Mouse (Mus musculus) liver, postnatal 0 days (tissue): ENCODE measurements at regions not wholly inside any gene's neighbourhood (a gene's known extent, or its start where the extent isn't known, plus 50 kb on each side); places are given as distances from the start of the nearest gene placed in this dataset.

Experiments
- ATAC-seq: fragments of 200-750 bp; cut with Nextera tagmentation; 2 replicates; pipeline ENCODE4 v1.8.0; 2017; ENCODE audit warnings: mild to moderate bottlenecking, moderate library complexity
- DNase-seq: peaks from one replicate; pipeline ENCODE4 v3.0.0-alpha.2; 2016
- H3K27ac ChIP-seq: fragments of 300-500 bp; sonication (generic); 2 replicates; pipeline ENCODE4 v1.5.1; 2014; ENCODE audit warnings: antibody characterized with exemption, moderate library complexity, mild to moderate bottlenecking, low read depth
- H3K27me3 ChIP-seq: fragments of 300-500 bp; sonication (generic); 2 replicates; pipeline ENCODE4 v1.6.1; 2014; ENCODE audit warnings: low read length, control low read depth, mixed read lengths; ENCODE audit not compliant: insufficient read depth
- H3K36me3 ChIP-seq: fragments of 300-500 bp; sonication (generic); replicated peaks from 2 replicates; pipeline ENCODE4 v1.6.1; 2014; ENCODE audit warnings: mild to moderate bottlenecking, control low read depth, low read length, moderate library complexity, mixed read lengths; ENCODE audit not compliant: insufficient read depth
- H3K4me1 ChIP-seq: fragments of 300-500 bp; sonication (generic); 2 replicates; pipeline ENCODE4 v1.6.1; 2014; ENCODE audit warnings: antibody characterized with exemption, mild to moderate bottlenecking, control low read depth; ENCODE audit not compliant: insufficient read depth
- H3K4me2 ChIP-seq: fragments of 300-500 bp; sonication (generic); 2 replicates; pipeline ENCODE4 v1.6.1; 2014; ENCODE audit warnings: low read depth, mild to moderate bottlenecking, low read length, moderate library complexity, mixed read lengths
- H3K4me3 ChIP-seq: fragments of 300-500 bp; sonication (generic); 2 replicates; pipeline ENCODE4 v1.5.1; 2014; ENCODE audit warnings: low read depth, low read length
- H3K9ac ChIP-seq: fragments of 300-500 bp; sonication (generic); replicated peaks from 2 replicates; pipeline ENCODE4 v1.6.1; 2014; ENCODE audit warnings: mild to moderate bottlenecking, moderate library complexity
- H3K9me3 ChIP-seq: fragments of 300-500 bp; sonication (generic); 2 replicates; pipeline ENCODE4 v1.6.1; 2016; ENCODE audit warnings: mild to moderate bottlenecking, control low read depth, low read length, mixed read lengths
- CTCF ChIP-seq: sonication (generic); IDR thresholded peaks from 2 replicates; pipeline ENCODE4 v1.5.1; 2016; ENCODE audit warnings: antibody characterized with exemption, low read depth
- EP300 ChIP-seq: IDR thresholded peaks from 2 replicates; pipeline ENCODE4 v1.6.1; 2016; ENCODE audit warnings: antibody characterized with exemption, low read depth, mild to moderate bottlenecking
- WGBS: fragments of 180-500 bp; shearing (Covaris S2); extraction: QIAGEN DNeasy Blood & Tissue Kit; methylation state at CpG from one replicate; pipeline ENCODE4 v1.1.7; 2014; ENCODE audit not compliant: insufficient replicate concordance; 5-methylcytosine and 5-hydroxymethylcytosine counted together

GRCm38 (mm10) chr3:109224526-109224925 is 101.6 kb downstream of the Slc25a24 start:
- no peak for TF ChIP-seq CTCF
- TF ChIP-seq EP300, result no peak
- Histone ChIP-seq H3K9ac (no peak overlapping the region), H3K27ac (no peak overlapping the region), H3K9me3 (no peaks in the 10 kb centered on the region), H3K4me2 (no peak overlapping the region), H3K27me3 (no peaks in the 10 kb centered on the region), H3K4me3 (no peak overlapping the region), H3K36me3 (no peaks in the 10 kb centered on the region), H3K4me1 (no peaks in the 10 kb centered on the region)
- no peak for ATAC-seq
- WGBS, result 64% methylated on average over 3 of the region's 3 CpGs
- DNase-seq, result no peak

GRCm38 (mm10) chr3:109234275-109234674 is 106.2 kb upstream of the Vav3 start:
- ATAC-seq, result no peak
- no peak overlapping the region for H3K4me3 ChIP-seq
- no peak overlapping the region for H3K27ac ChIP-seq
- DNase-seq, result no peak
- no peaks in the 10 kb centered on the region for H3K36me3 ChIP-seq
- H3K9ac ChIP-seq, result no peak overlapping the region
- 59% methylated on average over 4 of the region's 4 CpGs for WGBS
- H3K9me3 ChIP-seq, result no peaks in the 10 kb centered on the region
- no peak overlapping the region for H3K4me2 ChIP-seq
- TF ChIP-seq CTCF, result no peak
- TF ChIP-seq EP300, result no peak
- no peaks in the 10 kb centered on the region for H3K27me3 ChIP-seq
- H3K4me1 ChIP-seq, result no peaks in the 10 kb centered on the region

- 51% methylated on average over 5 of the region's 5 CpGs for WGBS
- no peaks in the 10 kb centered on the region for H3K9me3 ChIP-seq
- no peaks in the 10 kb centered on the region for H3K36me3 ChIP-seq
- no peak for DNase-seq
- no peak overlapping the region for H3K9ac ChIP-seq
- no peaks in the 10 kb centered on the region for H3K4me1 ChIP-seq
- H3K4me2 ChIP-seq, result no peak overlapping the region
- ATAC-seq, result no peak
- H3K4me3 ChIP-seq, result no peak overlapping the region
- H3K27ac ChIP-seq, result no peak overlapping the region
- no peak for TF ChIP-seq CTCF
- TF ChIP-seq EP300, result no peak
- no peaks in the 10 kb centered on the region for H3K27me3 ChIP-seq
Measured at GRCm38 (mm10) chr3:109236918-109237317, 103.5 kb upstream of the Vav3 start.

GRCm38 (mm10) chr3:109243491-109243890 is 97.0 kb upstream of the Vav3 start:
- TF ChIP-seq EP300 (no peak), CTCF (no peak)
- H3K4me1 ChIP-seq, result no peaks in the 10 kb centered on the region
- ATAC-seq (no peak), DNase-seq (no peak)
- no peak overlapping the region for H3K27ac ChIP-seq
- H3K4me2 ChIP-seq, result no peak overlapping the region
- H3K9me3 ChIP-seq, result no peaks in the 10 kb centered on the region
- no peak overlapping the region for H3K4me3 ChIP-seq
- no peaks in the 10 kb centered on the region for H3K27me3 ChIP-seq
- H3K36me3 ChIP-seq, result no peaks in the 10 kb centered on the region
- H3K9ac ChIP-seq, result no peak overlapping the region
- 85% methylated on average over 1 of the region's 1 CpGs for WGBS

- Histone ChIP-seq H3K4me3 (no peak overlapping the region), H3K27me3 (no peaks in the 10 kb centered on the region), H3K36me3 (no peaks in the 10 kb centered on the region), H3K9ac (no peak overlapping the region), H3K4me2 (no peak overlapping the region), H3K27ac (no peak overlapping the region), H3K9me3 (no peaks in the 10 kb centered on the region), H3K4me1 (no peaks in the 10 kb centered on the region; the same call in 1 of the 2 replicates)
- DNase-seq, result no peak
- TF ChIP-seq CTCF (no peak), EP300 (no peak)
- ATAC-seq, result no peak
- 54% methylated on average over 1 of the region's 1 CpGs for WGBS
Measured at GRCm38 (mm10) chr3:109248801-109249200, 91.7 kb upstream of the Vav3 start.

- DNase-seq (no peak), ATAC-seq (peak; percentile 36; the same call in 1 of the 2 replicates)
- no peak overlapping the region for H3K27ac ChIP-seq
- H3K4me1 ChIP-seq, result no peaks in the 10 kb centered on the region; the same call in 1 of the 2 replicates
- no peak overlapping the region for H3K9ac ChIP-seq
- no peaks in the 10 kb centered on the region for H3K9me3 ChIP-seq
- H3K4me2 ChIP-seq, result no peak overlapping the region
- no peak overlapping the region for H3K4me3 ChIP-seq
- TF ChIP-seq CTCF (no peak), EP300 (no peak)
- no peaks in the 10 kb centered on the region for H3K27me3 ChIP-seq
- H3K36me3 ChIP-seq, result no peaks in the 10 kb centered on the region
- WGBS, result 50% methylated on average over 1 of the region's 1 CpGs
Measured at GRCm38 (mm10) chr3:109249359-109249758, 91.1 kb upstream of the Vav3 start.

GRCm38 (mm10) chr3:109249989-109250388 is 90.5 kb upstream of the Vav3 start:
- Histone ChIP-seq H3K27ac (no peak overlapping the region), H3K4me1 (no peaks in the 10 kb centered on the region; the same call in 1 of the 2 replicates), H3K4me3 (no peak overlapping the region), H3K9ac (no peak overlapping the region), H3K36me3 (no peaks in the 10 kb centered on the region), H3K4me2 (no peak overlapping the region), H3K27me3 (no peaks in the 10 kb centered on the region), H3K9me3 (no peaks in the 10 kb centered on the region)
- no peak for TF ChIP-seq CTCF
- no peak for TF ChIP-seq EP300
- no peak for DNase-seq
- no peak for ATAC-seq
- WGBS, result 67% methylated on average over 2 of the region's 2 CpGs
